Mouse (Mus musculus) ES-CJ7 (cell line): ENCODE data around the gene Nmrk2.
A peak's percentile ranks its signal among the peaks of the same experiment; 100 is the strongest.
"Not testable (repeated sequence)": the region's sequence is repeated elsewhere in the genome, so short reads cannot be mapped to it uniquely, and the experiment has no call there.

Source experiments
- DNase-seq: peaks from one replicate; pipeline ENCODE4 v3.0.0; 2011; ENCODE audit warnings: low read depth, low spot score

Nmrk2 gene

DNA sequence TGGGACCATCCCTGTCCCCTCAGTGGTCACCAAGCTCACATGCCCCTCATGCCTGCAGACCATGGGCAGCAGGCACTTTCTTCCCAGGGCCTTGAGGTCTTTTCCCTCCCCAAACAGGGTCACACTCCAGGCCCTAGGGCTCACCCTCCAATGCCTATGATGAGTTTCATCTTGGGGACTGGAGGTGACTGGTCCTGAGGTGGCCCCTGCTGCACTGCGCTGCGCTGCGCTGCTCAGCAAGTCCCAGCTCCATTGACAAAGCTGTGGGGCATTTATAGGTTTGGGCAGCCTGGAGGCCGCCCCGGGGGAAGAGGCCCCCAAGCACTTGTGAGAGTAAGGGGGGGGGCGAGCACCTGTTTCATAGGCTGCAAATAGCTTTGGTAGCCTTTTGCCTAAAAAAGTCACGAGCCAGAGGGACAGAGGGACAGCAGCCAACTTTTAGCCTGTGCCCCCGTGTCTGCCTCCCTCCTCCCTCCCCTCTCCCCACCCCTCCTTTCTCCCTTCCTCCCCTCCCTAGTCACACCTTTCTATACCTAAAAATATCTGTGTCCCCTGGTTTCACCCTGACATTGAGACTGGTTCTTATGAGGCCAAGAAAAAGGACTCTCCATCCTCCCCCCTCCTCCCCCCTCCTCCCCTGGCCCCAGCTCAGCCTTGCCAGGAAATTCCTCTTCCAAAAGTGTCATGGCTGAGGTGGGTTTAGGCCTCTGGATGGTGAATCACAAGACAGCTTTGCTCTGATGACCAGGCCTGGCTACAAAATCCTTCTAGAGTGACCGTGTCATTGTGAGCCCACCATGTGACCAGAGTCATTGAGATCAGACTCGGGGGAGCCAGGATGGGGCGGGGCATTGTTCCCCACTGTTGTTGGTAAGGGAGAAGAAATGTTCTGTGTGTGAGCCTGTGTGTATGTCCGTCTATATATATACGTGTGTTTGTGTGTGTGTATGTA, at the start of gene Nmrk2:
Gene Nmrk2, minus strand, starts transcription at position 245 of the 952 bp plus-strand sequence.
- DNase-seq: no peak

DNA sequence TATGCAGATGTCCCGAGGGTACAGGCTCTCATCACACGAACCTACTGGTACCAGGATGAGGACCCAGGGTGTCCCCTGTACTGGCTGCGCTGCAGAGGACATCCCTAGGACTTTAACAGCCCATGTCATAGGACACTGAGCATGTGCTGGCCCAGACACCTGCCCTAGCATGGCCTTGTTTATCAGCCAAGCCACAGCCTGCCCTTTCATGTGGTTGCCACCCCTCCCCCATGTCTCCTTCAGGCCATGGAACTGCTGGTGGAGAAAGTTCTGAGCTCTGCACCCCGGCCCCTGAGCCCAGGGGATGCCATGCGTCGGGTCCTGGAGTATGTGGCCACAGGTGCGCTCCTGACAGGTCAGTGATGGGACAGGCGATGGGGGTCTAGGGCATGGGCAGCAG, 47.6 kb upstream of the Nmrk2 start:
- no peak for DNase-seq

DNA sequence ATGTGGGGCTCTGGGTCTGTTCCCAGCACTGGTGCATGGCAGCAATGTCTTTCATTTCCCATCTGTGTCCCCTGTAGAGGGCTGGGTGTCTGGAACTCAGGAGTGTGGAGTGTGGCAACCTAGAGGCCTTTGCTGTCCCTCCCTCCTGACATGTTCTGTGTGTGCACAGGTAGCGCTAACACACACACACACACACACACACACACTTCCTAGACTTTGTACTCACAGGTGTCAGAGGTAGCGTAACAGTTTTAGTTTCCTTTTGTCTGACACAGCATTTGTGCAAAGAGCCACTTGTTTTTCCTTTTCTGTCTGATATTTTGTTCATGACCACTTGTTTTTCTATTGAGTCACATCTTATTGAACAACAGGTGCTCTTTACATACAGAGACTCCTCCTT, 46.0 kb upstream of the Nmrk2 start:
- DNase-seq: no peak

DNA sequence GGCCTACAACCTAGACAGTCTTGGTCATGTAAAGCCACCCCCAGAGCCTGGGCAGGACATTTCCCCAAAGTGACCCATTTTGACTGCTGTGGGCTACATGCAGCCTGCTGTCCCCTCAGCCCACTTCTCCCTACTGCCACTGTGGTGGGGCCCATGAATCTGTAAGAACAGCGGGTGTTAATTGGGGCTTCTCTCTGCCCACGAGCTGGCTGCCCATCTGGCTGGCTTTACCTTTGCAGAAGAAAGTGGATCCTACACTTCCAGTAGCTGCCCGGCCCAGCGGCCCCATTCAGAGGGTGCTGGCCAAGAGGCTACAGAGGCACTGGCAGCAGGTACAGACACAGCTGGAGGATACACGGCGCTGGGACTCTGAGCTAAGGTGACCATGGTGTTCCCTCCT, 43.3 kb upstream of the Nmrk2 start:
- no peak for DNase-seq

DNA sequence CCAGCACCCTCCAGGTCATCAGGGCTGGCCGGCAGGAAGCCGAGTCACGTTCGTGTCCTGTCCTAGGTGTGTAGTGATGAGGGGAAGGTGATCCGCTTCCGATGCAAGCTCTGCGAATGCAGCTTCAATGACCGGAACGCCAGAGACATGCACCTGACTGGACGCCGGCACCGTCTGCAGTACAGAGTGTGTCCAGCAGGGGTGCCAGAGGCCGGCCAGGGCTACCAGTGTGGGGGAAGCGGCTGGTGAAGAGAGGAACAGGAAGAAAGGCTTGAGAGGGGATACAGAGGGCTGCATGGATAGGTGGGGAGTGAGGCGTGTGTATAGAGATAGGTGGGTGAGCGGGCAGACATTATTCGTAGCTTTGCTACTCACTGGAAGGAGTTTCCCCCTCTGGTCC, 42.7 kb upstream of the Nmrk2 start:
- DNase-seq: peak; percentile 64

DNA sequence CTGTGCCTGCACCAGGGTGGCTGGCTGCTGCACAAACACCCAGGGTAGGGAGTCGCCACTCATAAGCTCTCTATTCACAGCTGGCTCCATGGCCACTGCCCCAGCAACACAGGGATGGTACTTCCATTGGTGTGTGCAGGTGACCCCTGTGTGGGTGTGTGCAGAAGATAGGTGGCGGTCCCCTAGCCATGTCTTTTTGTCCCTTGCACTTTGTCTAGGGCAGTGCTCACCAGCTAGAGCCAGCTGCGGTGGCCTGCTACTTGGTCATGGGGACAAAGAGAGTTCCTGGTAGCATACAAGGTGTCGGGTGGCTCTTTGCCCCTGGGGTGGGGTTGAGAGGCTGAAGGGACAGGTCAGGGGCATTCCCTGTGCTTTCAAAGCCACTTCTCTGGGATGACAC, 42.3 kb upstream of the Nmrk2 start:
- no peak for DNase-seq

DNA sequence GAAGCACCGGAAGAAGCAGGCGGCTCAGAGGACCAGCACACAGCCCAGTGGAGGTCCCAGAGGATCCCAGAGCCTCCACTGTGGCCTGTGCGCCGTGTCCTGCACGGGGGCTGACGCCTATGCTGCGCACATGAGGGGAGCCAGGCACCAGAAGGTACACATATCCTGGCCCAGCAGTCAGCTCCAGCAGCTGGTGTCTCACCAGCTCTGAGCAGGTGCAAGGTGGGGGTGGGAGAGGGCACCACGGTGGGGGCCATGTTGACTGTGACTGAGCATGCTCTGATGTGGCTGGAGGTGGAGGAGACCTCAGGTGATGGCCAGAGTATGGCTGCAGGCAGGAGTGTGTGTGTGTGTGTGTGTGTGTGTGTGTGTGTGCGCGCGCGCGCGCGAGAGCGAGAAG, 40.2 kb upstream of the Nmrk2 start:
- DNase-seq: no peak

DNA sequence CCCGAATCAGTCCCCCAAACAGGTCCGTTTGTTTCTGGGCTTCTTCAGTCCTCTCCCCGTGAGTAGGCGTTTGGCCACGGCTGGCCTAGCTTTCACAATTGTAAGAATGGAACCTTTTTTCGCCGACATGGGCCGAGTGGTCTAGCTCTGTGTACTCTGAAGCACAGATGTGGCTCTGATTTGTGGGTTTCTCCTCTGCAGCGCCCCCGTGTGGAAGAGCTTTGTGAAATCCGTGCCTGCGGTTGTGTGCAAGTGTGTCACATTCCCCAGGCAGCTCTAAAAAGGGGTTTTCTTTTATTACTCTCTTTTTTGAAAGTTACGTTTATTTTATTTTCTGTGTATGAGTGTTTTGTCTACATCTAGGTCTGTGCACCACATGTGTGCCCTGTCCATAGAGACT, 39.0 kb upstream of the Nmrk2 start:
- DNase-seq: peak; percentile 82

DNA sequence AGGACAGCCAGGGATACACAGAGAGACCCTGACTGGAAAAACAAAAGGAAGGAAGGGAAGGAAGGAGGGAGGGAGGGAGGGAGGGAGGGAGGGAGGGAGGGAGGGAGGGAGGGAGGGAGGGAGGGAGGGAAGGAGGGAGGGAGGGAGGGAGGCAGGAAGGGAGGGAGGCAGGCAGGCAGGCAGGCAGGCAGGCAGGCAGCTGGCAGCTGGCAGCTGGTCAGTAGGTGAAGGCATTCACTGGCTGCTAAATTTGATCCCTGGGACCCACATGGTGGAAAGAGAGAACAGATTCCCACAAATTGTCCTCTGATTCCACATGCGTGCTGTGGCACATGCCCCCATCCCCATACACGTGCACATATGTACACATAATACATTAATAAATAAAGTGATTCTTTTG, 36.8 kb upstream of the Nmrk2 start:
- no peak for DNase-seq

DNA sequence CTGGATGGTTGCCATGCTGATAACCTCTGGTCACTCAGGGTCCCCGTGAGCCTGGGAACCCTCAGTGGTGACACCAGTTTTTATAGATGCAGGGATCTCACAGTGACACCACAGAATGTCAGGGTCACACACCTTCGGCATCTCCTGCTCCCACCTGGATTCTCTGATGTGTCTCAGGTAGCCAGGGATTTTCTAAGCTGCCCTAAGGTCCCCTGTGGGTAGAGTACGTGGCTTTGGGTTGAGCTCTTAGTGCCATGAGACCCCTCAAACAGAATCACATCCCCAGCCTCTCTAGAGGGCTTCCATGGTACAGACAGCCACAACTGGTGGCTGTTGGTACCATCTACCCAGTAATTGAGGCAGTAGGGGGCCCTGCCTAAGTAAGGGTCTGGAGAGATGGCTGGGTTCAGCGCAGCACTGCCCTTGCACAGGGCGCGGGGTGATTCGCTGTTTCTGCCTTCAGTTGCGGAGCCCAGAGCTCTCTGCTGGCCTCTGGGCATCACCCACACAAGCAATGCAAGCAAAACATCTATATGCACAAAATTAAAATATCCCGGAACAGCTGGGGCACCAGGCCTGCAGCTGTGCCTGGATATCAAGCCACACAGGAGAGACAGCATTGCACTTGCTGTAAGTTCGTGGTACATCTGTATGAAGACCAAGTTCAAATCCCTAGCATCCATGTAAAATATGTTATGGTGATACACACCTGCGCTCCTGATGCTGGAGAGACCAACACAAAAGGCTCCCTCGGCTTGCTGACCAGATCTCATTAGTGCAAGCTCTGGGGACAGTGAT, 34.8 kb upstream of the Nmrk2 start:
- no peak for DNase-seq

DNA sequence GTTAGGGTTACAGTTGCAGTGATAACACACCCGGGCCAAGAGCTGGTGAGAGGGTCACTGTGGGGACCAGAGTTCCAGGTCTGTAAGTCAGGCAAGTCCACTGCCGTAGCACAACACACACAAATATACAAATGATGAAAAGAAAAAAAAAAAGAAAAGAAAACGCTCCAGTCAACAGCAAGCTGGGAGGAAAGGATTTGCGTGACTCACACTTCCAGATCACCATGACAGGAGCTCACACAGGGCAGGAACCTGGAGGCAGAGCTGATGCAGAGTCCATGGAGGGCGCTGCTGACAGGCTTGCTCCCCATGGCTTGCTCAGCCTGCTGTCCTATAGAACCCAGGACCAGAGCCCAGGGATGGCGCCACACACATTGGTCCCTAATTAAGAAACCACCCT, 32.4 kb upstream of the Nmrk2 start:
- no peak for DNase-seq

DNA sequence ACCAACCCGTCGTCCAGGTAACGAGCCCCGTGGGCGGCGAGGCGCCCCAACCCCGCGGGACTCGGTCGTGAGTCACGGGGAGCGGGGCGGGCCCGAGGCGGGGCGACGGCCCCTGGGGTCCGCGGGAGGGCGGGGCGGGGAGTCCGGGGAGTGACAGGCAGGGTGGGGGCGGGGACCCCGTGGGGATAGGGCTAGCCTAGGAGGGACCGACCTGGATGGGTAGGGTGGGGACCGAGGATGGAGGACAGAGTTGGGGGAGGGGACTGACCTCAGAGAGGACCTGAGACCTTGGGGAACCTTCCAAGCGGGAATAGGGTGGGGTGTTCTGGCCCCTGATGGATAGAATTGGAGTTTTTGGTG, 31.4 kb upstream of the Nmrk2 start:
- DNase-seq: peak; percentile 51

DNA sequence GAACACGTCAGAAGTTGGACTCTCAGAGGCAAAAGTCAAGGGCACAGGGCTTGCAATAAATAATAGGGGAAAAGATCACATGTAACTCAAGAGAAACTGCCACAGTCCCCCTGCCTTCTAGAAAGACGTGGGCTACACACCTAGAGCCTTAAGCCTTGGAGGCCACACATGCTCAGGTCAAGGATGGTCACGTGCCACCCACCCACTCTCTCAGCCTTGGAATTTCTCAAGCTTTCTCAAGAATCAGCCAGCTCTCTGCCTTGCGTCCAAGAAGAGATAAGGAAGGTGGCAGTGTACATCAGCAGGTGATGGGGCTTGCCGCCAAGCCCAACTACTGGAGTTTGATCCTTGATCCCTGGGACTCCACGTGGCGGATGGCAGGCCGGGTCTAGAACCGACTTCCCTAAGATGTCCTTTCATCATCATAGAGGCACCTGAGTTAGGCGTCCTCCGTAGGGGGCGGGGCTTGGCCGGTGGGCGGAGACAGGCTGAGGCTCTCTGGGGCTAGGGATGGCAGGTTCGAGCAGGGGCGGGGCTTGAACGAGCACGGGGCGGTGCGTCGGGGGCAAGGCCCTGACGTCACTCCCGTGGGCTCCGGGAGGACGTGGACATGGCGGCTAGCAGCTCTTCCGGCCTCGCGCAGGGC, 30.9 kb upstream of the Nmrk2 start, which contains the start of gene Zfr2:
Gene Zfr2, plus strand, starts transcription at position 576 of the 646 bp plus-strand sequence.
- peak; percentile 95 for DNase-seq

DNA sequence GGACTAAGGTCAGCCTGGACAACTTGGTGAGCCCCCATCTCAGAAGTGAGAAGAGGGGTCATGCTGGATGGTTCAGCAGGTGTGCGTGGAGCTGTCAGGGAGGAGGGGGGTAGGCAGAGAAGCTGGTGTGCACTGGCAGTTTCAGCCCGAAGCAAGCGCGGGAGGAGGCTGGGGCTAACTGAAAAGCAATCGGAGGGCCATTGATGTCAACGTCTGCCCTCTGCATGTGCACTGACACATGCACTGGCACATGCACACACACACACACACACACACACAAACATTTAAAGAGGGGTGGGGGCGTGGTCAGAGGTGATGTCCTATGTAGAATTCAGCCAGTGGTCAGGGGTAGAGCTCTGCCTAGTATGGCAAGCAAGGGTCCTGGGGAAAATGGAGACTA, 29.6 kb upstream of the Nmrk2 start:
- no peak for DNase-seq

DNA sequence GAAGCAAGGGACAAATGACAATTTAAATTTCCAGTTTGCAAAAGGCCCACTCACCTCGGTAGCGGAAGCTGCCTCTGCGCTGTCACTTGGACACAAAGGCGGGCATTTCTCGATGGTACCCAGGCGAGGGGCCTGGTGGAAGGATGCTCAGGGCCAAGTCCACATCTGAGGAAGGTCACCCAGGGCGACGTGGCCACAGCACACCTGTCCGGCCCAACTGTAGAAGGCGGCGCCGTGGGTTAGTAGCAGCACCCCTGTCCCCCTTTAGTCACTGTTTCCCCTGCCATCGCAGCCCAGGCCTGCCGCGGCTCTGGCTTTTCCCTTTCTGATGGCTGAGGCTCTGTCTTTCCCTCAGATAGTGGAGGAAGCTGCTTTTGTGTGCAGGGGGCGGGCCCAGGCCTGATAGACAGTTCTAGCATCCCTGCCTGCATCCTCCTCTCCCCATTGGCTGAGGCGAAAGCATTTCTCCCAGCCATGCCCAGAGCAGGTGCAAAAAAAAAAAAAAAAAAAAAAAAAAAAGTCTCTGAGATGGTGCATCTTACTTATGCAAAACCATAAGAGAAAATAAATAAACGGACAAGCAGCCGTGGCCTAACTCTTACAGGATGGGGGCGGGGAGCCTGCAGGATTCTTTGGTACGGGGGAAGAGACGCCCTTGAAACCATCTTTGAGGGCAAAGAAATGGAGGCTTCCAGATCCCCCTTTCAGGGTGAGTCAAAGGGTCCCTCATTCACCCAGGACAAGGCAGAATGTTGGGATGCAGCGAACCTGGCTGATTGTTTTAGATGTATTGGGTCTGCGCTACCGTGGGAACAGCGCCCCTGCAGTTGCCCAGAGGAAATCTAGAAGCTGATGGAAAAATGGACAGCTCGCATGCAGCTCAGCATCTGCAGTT, 28.8 kb upstream of the Nmrk2 start, which contains the start of gene Atcay:
Gene Atcay, minus strand, starts transcription at position 396 of the 895 bp plus-strand sequence.
- peak; percentile 62 for DNase-seq

DNA sequence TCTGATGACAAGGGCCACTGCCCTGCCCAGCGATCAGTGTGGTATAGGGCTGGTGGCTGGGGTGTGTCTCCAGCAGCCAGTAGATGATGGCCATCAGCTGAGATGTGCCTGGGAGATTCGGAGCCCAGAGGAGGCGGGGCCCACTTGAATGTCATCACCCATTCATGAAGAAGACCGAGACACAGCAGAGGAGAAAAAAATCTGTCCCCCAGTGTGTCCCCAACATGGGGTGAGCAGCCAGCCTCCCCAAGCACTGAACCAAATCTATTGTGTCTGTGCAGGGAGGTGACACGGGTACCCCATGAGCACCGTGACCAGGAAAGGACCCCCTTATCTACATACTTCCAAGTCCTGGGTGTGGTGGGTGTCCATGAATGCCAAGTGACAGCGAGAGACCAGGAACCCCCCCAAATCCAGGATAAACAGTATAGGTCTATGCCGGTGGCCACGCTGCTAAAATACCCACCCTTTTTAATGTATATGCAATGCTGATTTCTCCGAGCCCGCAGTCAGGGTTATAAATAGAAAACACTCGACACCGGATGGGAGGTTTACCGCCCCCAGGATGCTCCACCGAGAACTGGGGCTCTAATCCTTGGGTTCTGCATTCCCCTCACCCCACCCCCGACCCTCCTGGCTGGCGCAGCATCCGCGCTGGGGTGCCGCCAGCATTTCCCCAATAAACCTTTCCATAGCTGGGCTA, 28.0 kb upstream of the Nmrk2 start:
- peak; percentile 63 for DNase-seq

DNA sequence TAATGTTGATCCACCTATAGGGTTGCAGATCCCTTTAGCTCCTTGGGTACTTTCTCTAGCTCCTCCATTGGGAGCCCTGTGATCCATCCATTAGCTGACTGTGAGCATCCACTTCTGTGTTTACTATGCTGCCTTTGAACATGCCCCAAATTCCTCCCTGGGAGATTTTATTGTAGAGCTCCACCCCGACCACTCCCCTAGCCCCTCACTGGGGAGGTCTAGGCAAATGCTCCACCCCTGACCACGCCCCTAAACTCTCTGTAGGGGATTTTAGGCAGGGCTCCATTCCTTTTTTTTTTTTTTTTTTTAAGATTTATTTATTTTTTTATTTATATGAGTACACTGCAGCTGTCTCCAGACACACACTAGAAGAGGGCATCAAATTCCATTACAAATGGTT, 21.9 kb upstream of the Nmrk2 start:
- DNase-seq: peak; percentile 50

DNA sequence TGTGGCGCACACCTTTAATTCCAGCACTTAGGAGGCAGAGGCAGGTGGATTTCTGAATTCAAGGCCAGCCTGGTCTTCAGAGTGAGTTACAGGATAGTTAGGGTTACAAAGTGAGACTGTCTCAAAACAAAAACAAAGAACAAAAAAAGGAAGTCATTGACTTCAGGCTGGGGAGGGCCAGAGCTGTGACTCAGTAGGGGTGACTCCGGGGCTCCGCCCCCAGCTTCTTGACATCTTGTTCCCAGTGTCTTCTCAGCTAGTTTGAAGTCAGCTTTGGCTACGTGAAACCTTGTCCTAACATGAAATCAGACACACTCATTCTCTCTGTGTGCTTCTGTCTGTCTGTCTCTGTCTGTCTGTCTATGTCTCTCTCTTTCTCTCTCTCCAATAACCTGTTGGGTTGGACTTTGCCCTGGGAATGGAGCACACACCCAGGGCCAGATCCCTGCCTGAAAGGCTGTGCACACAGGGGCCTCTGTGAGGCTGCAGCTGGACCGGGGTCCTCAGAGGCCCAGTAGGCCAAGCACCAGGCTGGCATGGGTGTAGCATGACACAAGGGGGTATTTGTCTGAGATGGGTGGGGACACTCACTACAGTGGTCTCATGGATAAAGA, 19.7 kb upstream of the Nmrk2 start:
- DNase-seq: no peak

DNA sequence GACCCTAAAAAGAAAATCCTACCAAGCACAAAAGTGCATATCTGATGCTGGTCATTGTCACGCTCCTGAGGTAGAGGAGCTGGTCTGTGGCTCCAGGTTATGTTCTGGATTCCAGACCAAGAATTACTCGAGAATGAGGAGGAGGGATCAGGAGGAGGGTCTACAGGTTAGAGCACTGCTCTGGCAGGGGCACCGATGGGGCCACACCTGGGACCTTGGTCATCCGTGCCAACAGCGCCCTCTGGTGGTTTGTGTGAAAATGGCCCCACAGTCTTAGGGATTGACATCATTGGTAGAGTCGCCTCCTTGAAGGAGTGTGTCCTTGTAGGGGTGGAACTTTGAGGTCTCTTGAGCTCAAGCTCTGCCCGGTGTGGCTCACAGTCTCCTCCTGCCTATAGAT, 16.1 kb upstream of the Nmrk2 start:
- DNase-seq: peak; percentile 62

DNA sequence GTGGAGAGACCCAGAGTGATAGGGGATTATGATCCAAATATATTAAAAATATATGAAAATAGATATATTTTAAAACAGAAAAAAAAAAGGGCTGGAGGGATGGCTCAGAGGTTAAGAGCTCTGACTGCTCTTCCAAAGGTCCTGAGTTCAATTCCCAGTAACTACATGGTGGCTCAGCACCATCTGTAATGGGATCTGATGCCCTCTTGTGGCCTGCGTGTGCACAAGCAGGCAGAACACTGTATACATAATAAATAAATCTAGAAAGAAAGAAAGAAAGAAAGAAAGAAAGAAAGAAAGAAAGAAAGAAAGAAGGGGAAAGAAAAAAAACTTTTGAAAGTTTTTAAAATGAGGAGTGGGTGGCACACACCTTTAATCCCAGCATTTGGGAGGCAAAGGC, 15.4 kb upstream of the Nmrk2 start:
- DNase-seq: not testable (repeated sequence)
